Mouse (Mus musculus) G1E (cell line): ENCODE results near the gene Fam83e. TPM values are rescaled to one million over a fixed set of nuclear protein-coding genes. Genes with fewer than 3 reads are reported as not detected.

Experiments used
- ATAC-seq: 2 replicates; pipeline ENCODE4 v1.8.0; 2016; ENCODE audit warnings: mild to moderate bottlenecking; ENCODE audit not compliant: insufficient number of reproducible peaks, poor library complexity, low FRiP score, severe bottlenecking; ENCODE audit errors: extremely low read depth
- DNase-seq: peaks from one replicate; pipeline ENCODE4 v3.0.0; 2012; ENCODE audit warnings: low spot score
- H3K27me3 ChIP-seq: 2 replicates; pipeline ENCODE4 v1.6.1; 2012; ENCODE audit warnings: mild to moderate bottlenecking, low read length, inconsistent platforms; ENCODE audit not compliant: insufficient read depth
- H3K36me3 ChIP-seq: replicated peaks from 2 replicates; pipeline ENCODE3; 2012; ENCODE audit warnings: mild to moderate bottlenecking, inconsistent platforms
- H3K4me1 ChIP-seq: 2 replicates; pipeline ENCODE4 v1.6.1; 2012; ENCODE audit warnings: low read depth, low read length, inconsistent platforms, mixed read lengths; ENCODE audit not compliant: insufficient read depth
- H3K4me3 ChIP-seq: 2 replicates; pipeline ENCODE4 v1.5.1; 2012; ENCODE audit warnings: low read depth, mild to moderate bottlenecking, inconsistent platforms, low read length, moderate library complexity, mixed read lengths
- H3K9me3 ChIP-seq: replicated peaks from 2 replicates; pipeline ENCODE4 v1.6.1; 2012; ENCODE audit warnings: inconsistent platforms
- CTCF ChIP-seq: IDR thresholded peaks from 2 replicates; pipeline ENCODE4 v1.5.1; 2012; ENCODE audit warnings: low read depth, low read length, inconsistent platforms, mixed read lengths
- GATA1 ChIP-seq: IDR thresholded peaks from 2 replicates; pipeline ENCODE4 v1.6.1; 2012; ENCODE audit warnings: borderline replicate concordance, low read length, inconsistent platforms, mixed read lengths
- GATA2 ChIP-seq: IDR thresholded peaks from 2 replicates; pipeline ENCODE4 v1.6.1; 2012; ENCODE audit warnings: low read depth, low read length, inconsistent platforms, borderline replicate concordance
- POLR2AphosphoS5 ChIP-seq: IDR thresholded peaks from 2 replicates; pipeline ENCODE4 v1.6.1; 2012; ENCODE audit warnings: low read depth, low read length, inconsistent platforms; ENCODE audit not compliant: insufficient replicate concordance
- TAL1 ChIP-seq: conservative IDR thresholded peaks from 2 replicates; pipeline ENCODE4 v1.6.1; 2012; ENCODE audit warnings: low read depth, low read length, inconsistent platforms, mixed read lengths
- polyA plus RNA-seq: library from polyadenylated mRNA; stranded (reverse); fragments of >175 nt; gene quantifications from 2 replicates; pipeline ENCODE4 v1.2.3, GENCODE M21; 2012
- total RNA-seq, 2 experiments: library from RNA; stranded (forward) in 1 of 2; stranded (reverse) in 1 of 2; fragments of 200-1000 nt in 1 of 2; fragments of >200 nt in 1 of 2; fragmentation: Nextera tagmentation in 1 of 2; gene quantifications; 2 replicates each; pipeline ENCODE4 v1.2.3; 2014 to 2017

Fam83e gene
- total and polyA plus RNA-seq, 3 experiments, result 0.38 to 1.2 (median 0.49) TPM

DNA sequence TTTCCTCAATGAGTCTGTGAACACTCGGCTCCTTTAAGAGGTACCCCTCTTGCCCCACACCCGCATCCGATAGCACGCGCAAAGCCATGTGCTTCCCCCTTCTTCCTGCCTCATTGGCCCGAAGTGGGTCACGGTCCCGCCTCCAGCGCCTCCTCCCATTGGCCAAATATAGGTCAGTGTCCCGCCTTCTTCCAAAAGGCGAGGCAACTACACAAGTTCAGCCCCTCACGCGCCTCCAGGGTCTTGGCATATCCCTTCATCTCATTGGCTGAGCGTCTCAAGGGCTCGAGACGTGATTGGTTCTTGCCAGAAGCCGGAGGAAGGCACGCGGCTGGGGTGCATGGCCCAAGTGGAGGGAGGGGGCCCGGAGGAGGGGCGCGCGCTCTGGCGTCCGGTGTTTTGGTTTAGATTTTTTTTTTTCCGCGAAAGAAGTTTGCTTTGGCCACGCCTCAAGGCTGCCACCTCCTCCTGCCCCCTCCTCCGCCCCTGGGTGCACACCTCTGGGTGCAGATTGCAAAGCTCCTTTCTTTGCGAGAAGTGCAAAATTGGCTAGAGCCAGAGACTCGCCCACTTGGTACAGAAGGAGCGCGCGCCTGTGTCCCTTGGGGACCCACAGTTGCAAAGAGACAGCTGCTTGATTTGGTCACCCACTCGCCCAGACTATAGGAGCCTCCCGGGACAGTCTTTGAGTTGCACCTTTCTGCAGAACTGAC lies 16.1 kb upstream of the Fam83e start, which contains the start of gene Dbp:
Dbp (plus strand) TSS at position 359 of the 713 bp plus-strand sequence.
- Histone ChIP-seq H3K4me1 (peaks cover 87% of the 10 kb centered on the region), H3K36me3 (peaks cover 19% of the 10 kb centered on the region), H3K9me3 (no peaks in the 10 kb centered on the region), H3K27me3 (peaks cover 28% of the 10 kb centered on the region), H3K4me3 (peak within 1 kb of the TSS; percentile 81)
- TF ChIP-seq CTCF (no peak), GATA2 (no peak), POLR2AphosphoS5 (no peak), GATA1 (no peak), TAL1 (no peak)
- peak; percentile 84 for ATAC-seq
- peak; percentile 100 for DNase-seq

DNA sequence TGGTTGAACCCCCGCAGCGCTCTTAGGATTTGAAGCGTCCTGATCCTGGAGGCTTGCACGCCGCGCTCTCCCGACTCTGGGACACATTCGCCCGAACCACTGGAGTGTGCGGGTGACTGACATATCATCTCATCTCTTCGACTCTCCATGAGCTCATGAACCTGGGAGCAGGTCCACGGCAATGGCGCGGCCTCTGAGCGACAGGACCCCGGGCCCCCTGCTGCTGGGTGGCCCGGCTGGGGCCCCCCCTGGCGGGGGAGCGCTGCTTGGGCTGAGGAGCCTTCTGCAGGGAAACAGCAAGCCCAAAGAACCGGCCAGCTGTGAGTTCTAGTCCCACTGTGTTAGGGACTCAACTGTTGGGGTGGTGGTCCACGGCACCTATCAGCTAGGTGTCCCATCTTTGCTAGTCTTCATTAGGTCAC lies 15.6 kb upstream of the Fam83e start:
- TF ChIP-seq POLR2AphosphoS5 (no peak), TAL1 (no peak), GATA2 (no peak), GATA1 (no peak), CTCF (no peak)
- DNase-seq (no peak), ATAC-seq (no peak)
- Histone ChIP-seq H3K4me1 (peaks cover 84% of the 10 kb centered on the region), H3K27me3 (peaks cover 22% of the 10 kb centered on the region), H3K4me3 (peak overlapping the region; percentile 81), H3K9me3 (no peaks in the 10 kb centered on the region), H3K36me3 (peaks cover 25% of the 10 kb centered on the region)

DNA sequence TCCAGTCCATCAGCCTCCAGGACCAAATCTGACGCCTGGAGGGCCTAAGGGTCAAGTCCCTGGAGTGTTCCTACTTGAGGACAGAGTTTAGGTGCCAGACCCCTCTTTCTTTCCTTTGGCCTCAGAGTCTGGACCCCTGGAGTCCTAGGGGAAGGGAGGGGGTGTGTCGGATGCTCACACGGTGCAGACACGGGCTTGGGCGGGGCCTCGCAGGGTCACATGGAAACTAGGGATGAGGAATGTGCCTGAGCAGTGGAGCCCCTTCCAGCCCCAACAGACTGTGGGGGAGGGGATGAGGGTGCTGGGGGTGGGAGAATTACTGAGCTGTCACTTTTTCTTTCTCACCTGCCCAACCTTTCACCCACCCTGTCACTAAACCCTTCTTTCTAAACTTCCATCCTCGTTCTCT lies 15.1 kb upstream of the Fam83e start:
- TF ChIP-seq CTCF, result no peak
- no peak for TF ChIP-seq GATA1
- no peak for TF ChIP-seq GATA2
- TF ChIP-seq TAL1, result no peak
- no peak for TF ChIP-seq POLR2AphosphoS5
- ATAC-seq (no peak), DNase-seq (peak; percentile 65)
- Histone ChIP-seq H3K27me3 (peaks cover 19% of the 10 kb centered on the region), H3K4me1 (peaks cover 84% of the 10 kb centered on the region), H3K4me3 (peak overlapping the region; percentile 81), H3K36me3 (peaks cover 29% of the 10 kb centered on the region), H3K9me3 (no peaks in the 10 kb centered on the region)

DNA sequence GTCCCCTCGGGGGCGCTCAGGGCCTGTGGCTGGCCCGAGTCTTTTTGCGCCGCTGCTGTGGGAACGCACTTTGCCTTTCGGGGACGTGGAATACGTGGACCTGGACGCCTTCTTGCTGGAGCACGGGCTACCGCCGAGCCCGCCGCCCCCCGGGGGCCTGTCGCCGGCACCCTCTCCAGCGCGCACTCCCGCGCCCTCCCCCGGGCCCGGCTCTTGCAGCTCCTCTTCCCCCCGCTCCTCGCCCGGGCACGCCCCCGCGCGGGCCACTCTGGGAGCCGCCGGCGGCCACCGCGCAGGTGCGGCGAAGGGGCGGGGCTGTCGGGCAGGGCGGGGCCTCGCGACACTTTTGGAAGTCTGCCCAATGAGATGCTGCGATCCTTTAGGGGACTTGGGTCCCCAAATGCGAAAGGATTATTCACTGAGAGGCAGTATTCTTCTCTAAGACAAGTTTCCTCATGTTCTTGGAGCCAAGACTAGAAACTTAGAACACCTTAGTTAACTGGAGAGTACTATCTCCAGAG lies 14.2 kb upstream of the Fam83e start:
- TF ChIP-seq GATA2 (no peak), CTCF (no peak), POLR2AphosphoS5 (no peak), TAL1 (no peak), GATA1 (no peak)
- Histone ChIP-seq H3K36me3 (peaks cover 38% of the 10 kb centered on the region), H3K4me1 (peaks cover 75% of the 10 kb centered on the region), H3K27me3 (peaks cover 10% of the 10 kb centered on the region; the same call in 1 of the 2 replicates), H3K4me3 (peak overlapping the region; percentile 81), H3K9me3 (no peaks in the 10 kb centered on the region)
- 0 out of 2 replicates have a peak, but pooled peaks have one; percentile 2 for ATAC-seq
- DNase-seq, result peak; percentile 92

DNA sequence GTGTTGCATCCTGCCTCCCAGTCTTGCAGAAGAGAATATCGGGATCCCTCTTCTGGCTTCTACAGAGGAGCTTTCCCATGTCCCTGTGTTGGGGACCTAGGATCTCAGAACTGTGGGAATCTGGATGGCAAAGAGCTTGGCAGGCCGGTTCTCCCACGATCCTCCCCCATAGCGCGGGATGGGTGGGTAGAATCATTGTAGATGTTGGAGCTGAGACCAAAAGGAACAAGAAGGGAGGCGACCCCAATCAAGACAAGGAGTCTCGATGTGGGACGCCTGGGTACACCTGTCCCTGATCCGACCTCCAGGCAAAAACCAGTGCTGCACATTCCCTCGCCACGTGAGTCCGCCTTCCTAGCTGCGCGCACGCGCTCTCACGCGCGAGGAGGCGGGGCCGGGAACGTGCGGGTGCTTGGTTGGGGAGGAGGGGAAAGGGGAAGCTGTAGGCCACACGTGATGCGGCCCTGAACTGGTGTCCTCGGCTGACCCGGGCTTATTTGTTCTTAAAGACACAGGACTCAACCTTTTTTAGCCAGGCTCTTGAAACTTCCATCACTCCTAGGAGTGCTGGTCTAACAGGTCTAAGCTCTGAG lies 13.5 kb upstream of the Fam83e start:
- DNase-seq, result peak; percentile 91
- peaks cover 78% of the 10 kb centered on the region for H3K4me1 ChIP-seq
- H3K36me3 ChIP-seq, result peaks cover 45% of the 10 kb centered on the region
- H3K9me3 ChIP-seq, result no peaks in the 10 kb centered on the region
- H3K4me3 ChIP-seq, result peak overlapping the region; percentile 81
- H3K27me3 ChIP-seq, result peaks cover 4% of the 10 kb centered on the region; the same call in 1 of the 2 replicates
- TF ChIP-seq GATA2, result no peak
- no peak for TF ChIP-seq GATA1
- no peak for TF ChIP-seq TAL1
- no peak for TF ChIP-seq CTCF
- no peak for TF ChIP-seq POLR2AphosphoS5
- ATAC-seq, result 0 out of 2 replicates have a peak, but pooled peaks have one; percentile 4

DNA sequence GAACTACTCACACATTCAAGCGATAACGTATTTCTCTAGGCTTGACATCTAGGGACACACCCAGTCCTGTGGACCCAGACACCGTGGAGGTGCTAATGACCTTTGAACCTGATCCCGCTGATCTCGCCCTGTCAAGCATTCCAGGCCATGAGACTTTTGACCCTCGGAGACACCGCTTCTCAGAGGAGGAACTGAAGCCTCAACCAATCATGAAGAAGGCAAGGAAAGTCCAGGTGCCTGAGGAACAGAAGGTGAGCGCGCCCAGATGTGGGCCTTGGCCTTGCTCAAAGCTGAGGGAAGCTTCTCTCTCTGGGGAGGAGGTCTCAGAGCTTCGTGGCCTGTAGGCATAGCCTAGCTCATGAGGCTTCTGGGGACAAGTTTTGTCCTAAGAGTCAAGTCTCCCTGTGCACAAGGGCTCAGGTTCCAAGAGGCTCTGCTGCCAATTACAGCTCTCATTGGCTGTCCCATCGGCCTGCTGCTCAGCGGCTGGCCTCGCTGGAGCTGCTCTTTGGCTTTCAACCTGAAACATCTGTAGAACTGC lies 12.7 kb upstream of the Fam83e start:
- H3K36me3 ChIP-seq, result peaks cover 53% of the 10 kb centered on the region
- DNase-seq, result no peak
- H3K9me3 ChIP-seq, result no peaks in the 10 kb centered on the region
- H3K27me3 ChIP-seq, result no peaks in the 10 kb centered on the region
- TF ChIP-seq TAL1 (no peak), GATA2 (no peak), POLR2AphosphoS5 (no peak), GATA1 (no peak), CTCF (no peak)
- H3K4me1 ChIP-seq, result peaks cover 75% of the 10 kb centered on the region
- ATAC-seq, result no peak
- H3K4me3 ChIP-seq, result peak overlapping the region; percentile 81
